Mouse (Mus musculus) C2C12 (cell line): ENCODE data around the gene Pitpnm1.

Experiments used
- CEBPB ChIP-seq: IDR thresholded peaks from one replicate; pipeline ENCODE4 v1.6.1; 2011; ENCODE audit warnings: low read depth, mild to moderate bottlenecking, control low read depth, moderate library complexity
- CTCF ChIP-seq: IDR thresholded peaks from one replicate; pipeline ENCODE4 v1.5.1; 2011; ENCODE audit not compliant: control insufficient read depth, insufficient read depth, insufficient read length
- MAX ChIP-seq: IDR thresholded peaks from one replicate; pipeline ENCODE4 v1.6.1; 2011; ENCODE audit warnings: mild to moderate bottlenecking, control low read depth
- MYOD1 ChIP-seq: IDR thresholded peaks from one replicate; pipeline ENCODE4 v1.6.1; 2011; ENCODE audit warnings: low read depth; ENCODE audit not compliant: control insufficient read depth, insufficient read length
- MYOG ChIP-seq: IDR thresholded peaks from one replicate; pipeline ENCODE4 v1.6.1; 2011; ENCODE audit not compliant: control insufficient read depth, insufficient read length; ENCODE audit errors: extremely low read depth
- USF1 ChIP-seq: IDR thresholded peaks from one replicate; pipeline ENCODE4 v1.6.1; 2011; ENCODE audit warnings: low read depth, mild to moderate bottlenecking, control low read depth, moderate library complexity

DNA sequence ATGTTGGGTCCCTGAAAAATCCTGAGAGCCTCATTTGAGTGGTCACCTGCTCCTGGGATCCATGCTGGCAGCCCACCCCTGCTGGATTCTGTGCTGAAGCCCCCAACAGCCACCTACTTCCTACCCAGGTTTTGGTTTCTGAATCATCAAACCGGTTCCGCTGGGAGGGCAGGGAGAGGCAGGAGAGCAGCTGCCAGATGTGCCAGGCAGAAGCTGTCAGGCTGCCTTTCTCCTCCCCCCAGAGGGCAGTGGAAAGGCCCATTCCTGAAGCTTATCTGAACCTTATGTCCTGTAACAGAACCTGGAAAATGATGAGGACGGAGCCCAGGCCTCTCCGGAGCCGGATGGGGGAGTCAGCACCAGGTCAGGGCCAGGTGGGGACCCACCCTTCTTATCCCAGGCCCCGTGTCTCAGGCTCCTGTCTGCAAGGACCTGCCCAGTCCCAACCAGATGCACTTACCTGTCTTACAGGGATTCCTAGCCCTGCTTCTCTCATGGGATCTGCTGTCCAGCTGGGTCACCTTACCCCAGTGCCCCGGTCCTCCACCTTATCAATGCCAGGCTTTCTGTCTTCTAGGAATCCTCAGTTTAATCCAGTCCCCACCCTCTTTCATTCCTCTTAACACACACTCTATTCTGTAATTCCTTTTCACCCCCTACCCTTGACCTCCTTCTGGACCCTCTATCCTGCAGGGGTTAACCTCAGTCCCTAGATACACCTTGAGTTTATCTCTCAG is 27.1 kb downstream of the Pitpnm1 start:
- TF ChIP-seq MYOD1 (no peak), CTCF (no peak), USF1 (no peak), MAX (no peak), MYOG (no peak), CEBPB (no peak)
